Mouse (Mus musculus): ENCODE measurements around the gene Rps21. TPM values are rescaled to one million over a fixed set of nuclear protein-coding genes. Genes with fewer than 3 reads are reported as not detected.

Rps21 gene
- polyA plus RNA-seq, 1 experiment: 703 TPM

DNA sequence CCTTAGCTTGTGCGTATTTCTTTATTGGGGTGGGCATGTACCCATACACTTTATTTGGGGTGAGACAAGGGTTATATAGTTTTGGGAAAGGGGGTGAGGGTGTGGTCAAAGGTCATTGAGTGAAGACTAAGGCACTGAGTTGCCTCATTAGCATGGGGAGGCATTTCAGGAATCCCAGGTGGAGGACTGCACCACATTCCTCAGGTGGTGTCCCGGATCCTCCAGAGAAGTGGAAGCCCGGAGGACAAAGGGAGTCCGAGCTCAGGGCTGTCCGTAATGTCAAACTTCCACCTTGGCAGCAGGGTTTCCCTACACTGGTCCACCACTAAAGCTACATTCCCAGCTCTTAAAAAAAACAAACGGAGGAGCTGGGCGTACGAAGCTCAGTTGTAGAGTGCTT lies 35.7 kb downstream of the Rps21 start:
- H3K36me3 ChIP-seq (ENCODE audit: control insufficient read depth, insufficient read depth, low read length): no peaks in the 10 kb centered on the region
- TF ChIP-seq CTCF (IDR thresholded peaks at IDR 0.05; ENCODE audit: control insufficient read depth, insufficient read depth, insufficient replicate concordance, low read depth, low read length) (no peak), POLR2A (IDR thresholded peaks at IDR 0.05; ENCODE audit: control insufficient read depth, low read depth, low read length) (no peak)
- H3K4me3 ChIP-seq (ENCODE audit: control insufficient read depth, low read depth, low read length): peak overlapping the region; percentile 14; the same call in 1 of the 2 replicates
- H3K4me1 ChIP-seq (ENCODE audit: control insufficient read depth, insufficient read depth, low read length): peaks cover 5% of the 10 kb centered on the region
- H3K27ac ChIP-seq (ENCODE audit: control insufficient read depth, insufficient read depth, low read depth, low read length): no peak overlapping the region
- no peaks in the 10 kb centered on the region for H3K27me3 ChIP-seq (ENCODE audit: control insufficient read depth, insufficient read depth, low read length)

DNA sequence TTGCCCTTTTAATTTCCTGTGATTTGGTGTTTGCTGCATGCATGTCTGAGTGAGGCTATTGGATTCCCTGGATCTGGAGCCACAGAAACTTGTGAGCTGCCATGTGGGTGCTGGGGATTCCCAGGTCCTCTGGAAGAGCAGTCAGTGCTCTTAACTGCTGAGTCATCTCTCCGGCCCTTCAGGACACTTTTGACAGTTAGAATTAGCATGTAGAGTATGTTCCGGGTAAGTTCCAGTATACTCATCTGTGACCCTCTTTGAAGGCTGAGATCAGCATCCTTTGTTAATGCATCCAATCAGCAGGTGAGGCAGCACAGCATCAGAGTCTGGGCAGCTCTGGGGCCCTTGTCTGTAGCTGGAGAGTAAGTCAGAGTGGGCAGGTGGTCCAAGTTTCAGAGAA lies 43.1 kb downstream of the Rps21 start:
- H3K27ac ChIP-seq (ENCODE audit: control insufficient read depth, insufficient read depth, low read depth, low read length): no peak overlapping the region
- TF ChIP-seq CTCF (IDR thresholded peaks at IDR 0.05; ENCODE audit: control insufficient read depth, insufficient read depth, insufficient replicate concordance, low read depth, low read length) (no peak), POLR2A (IDR thresholded peaks at IDR 0.05; ENCODE audit: control insufficient read depth, low read depth, low read length) (no peak)
- no peaks in the 10 kb centered on the region for H3K36me3 ChIP-seq (ENCODE audit: control insufficient read depth, insufficient read depth, low read length)

DNA sequence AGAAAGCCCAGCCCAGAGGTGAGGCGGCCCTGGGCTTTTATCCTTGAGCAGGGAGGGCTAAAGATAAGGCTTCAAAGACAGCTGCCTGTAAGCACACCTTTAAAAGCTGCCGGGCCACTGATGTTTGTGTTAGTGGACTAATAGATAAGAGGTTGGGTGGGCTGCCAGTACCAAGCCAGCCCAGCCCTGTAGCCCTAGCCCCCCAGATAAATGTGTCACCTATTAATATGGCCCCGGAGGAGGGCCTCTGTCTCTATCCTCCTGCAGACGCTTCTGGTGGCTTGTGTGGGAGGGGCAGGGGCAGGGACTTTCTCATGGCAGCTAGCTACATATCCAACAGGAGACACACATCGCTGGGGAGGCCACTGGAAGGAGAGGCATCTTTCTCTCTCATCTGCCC lies 43.6 kb downstream of the Rps21 start:
- H3K36me3 ChIP-seq (ENCODE audit: control insufficient read depth, insufficient read depth, low read length): no peaks in the 10 kb centered on the region
- H3K4me3 ChIP-seq (ENCODE audit: control insufficient read depth, low read depth, low read length): no peak overlapping the region
- H3K27me3 ChIP-seq (ENCODE audit: control insufficient read depth, insufficient read depth, low read length): no peaks in the 10 kb centered on the region
- H3K27ac ChIP-seq (ENCODE audit: control insufficient read depth, insufficient read depth, low read depth, low read length): no peak overlapping the region
- TF ChIP-seq CTCF (IDR thresholded peaks at IDR 0.05; ENCODE audit: control insufficient read depth, insufficient read depth, insufficient replicate concordance, low read depth, low read length) (no peak), POLR2A (IDR thresholded peaks at IDR 0.05; ENCODE audit: control insufficient read depth, low read depth, low read length) (no peak)
- no peaks in the 10 kb centered on the region for H3K4me1 ChIP-seq (ENCODE audit: control insufficient read depth, insufficient read depth, low read length)

More for the DNA sequence above, 43.1 kb downstream of the Rps21 start:
- H3K4me1 ChIP-seq (ENCODE audit: control insufficient read depth, insufficient read depth, low read length): no peaks in the 10 kb centered on the region
- no peaks in the 10 kb centered on the region for H3K27me3 ChIP-seq (ENCODE audit: control insufficient read depth, insufficient read depth, low read length)
- no peak overlapping the region for H3K4me3 ChIP-seq (ENCODE audit: control insufficient read depth, low read depth, low read length)

DNA sequence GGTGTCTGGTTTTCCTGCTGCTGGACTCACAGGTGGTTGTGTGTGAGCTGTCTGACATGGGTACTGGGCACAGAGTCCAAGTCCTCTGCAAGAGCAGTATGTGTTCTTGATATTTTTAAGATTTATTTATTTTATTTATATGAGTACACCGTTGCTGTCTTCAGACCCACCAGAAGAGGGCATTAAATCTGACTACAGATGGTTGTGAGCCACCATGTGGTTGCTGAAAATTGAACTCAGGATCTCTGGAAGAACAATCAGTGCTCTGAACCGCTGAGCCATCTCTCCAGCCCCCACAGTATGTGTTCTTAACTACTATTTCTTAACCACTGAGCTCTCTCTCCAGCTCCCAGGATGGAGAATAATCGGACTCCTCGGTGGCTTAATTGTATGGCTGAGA lies 45.0 kb downstream of the Rps21 start:
- Histone ChIP-seq H3K36me3 (ENCODE audit: control insufficient read depth, insufficient read depth, low read length) (no peaks in the 10 kb centered on the region), H3K4me1 (ENCODE audit: control insufficient read depth, insufficient read depth, low read length) (no peaks in the 10 kb centered on the region), H3K4me3 (ENCODE audit: control insufficient read depth, low read depth, low read length) (no peak overlapping the region), H3K27me3 (ENCODE audit: control insufficient read depth, insufficient read depth, low read length) (no peaks in the 10 kb centered on the region), H3K27ac (ENCODE audit: control insufficient read depth, insufficient read depth, low read depth, low read length) (no peak overlapping the region)
- TF ChIP-seq POLR2A (IDR thresholded peaks at IDR 0.05; ENCODE audit: control insufficient read depth, low read depth, low read length) (no peak), CTCF (IDR thresholded peaks at IDR 0.05; ENCODE audit: control insufficient read depth, insufficient read depth, insufficient replicate concordance, low read depth, low read length) (no peak)

DNA sequence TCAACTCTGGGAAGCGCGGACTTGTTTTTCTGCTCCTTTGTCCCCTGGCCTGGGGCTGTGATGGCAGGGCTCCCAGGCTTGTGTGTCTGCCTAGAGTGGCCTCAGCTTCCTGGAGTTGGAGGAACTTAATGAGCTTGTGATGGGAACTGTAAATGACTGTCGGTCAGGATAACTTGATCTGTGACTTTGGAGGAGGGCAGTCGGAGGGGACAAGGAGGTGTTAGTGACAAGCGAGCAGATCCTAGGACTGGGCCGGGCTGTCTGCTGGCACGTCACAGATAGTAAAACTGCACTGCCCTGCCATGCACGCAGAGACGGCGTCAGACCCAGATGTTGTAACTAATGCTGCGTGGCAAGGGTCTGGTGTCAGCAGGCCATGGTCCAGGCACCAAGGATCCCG lies 46.3 kb downstream of the Rps21 start:
- no peaks in the 10 kb centered on the region for H3K27me3 ChIP-seq (ENCODE audit: control insufficient read depth, insufficient read depth, low read length)
- H3K27ac ChIP-seq (ENCODE audit: control insufficient read depth, insufficient read depth, low read depth, low read length): no peak overlapping the region
- H3K4me1 ChIP-seq (ENCODE audit: control insufficient read depth, insufficient read depth, low read length): no peaks in the 10 kb centered on the region
- no peaks in the 10 kb centered on the region for H3K36me3 ChIP-seq (ENCODE audit: control insufficient read depth, insufficient read depth, low read length)
- TF ChIP-seq CTCF (IDR thresholded peaks at IDR 0.05; ENCODE audit: control insufficient read depth, insufficient read depth, insufficient replicate concordance, low read depth, low read length): no peak
- no peak for TF ChIP-seq POLR2A (IDR thresholded peaks at IDR 0.05; ENCODE audit: control insufficient read depth, low read depth, low read length)
- no peak overlapping the region for H3K4me3 ChIP-seq (ENCODE audit: control insufficient read depth, low read depth, low read length)

DNA sequence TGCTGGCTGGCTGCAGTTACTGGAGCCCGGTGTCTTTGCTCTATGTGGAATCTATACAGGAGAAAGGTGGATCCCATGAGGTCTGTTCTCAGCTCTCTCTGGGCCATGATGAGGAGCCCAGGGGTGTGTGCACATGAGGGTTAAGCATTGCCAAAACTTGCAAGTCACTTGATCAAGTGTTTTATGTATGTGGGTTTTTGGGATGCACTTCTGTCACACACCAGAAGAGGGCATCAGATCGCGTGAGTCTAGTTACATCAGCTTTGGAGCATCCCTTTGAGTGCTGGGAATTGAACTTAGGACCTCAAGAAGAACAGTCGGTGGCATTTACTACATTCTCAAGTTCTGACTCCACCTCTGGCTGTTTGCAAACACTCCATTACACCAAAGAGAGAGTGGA lies 47.4 kb downstream of the Rps21 start:
- no peak overlapping the region for H3K4me3 ChIP-seq (ENCODE audit: control insufficient read depth, low read depth, low read length)
- TF ChIP-seq POLR2A (IDR thresholded peaks at IDR 0.05; ENCODE audit: control insufficient read depth, low read depth, low read length) (no peak), CTCF (IDR thresholded peaks at IDR 0.05; ENCODE audit: control insufficient read depth, insufficient read depth, insufficient replicate concordance, low read depth, low read length) (no peak)
- no peak overlapping the region for H3K27ac ChIP-seq (ENCODE audit: control insufficient read depth, insufficient read depth, low read depth, low read length)
- H3K4me1 ChIP-seq (ENCODE audit: control insufficient read depth, insufficient read depth, low read length): no peaks in the 10 kb centered on the region
- H3K36me3 ChIP-seq (ENCODE audit: control insufficient read depth, insufficient read depth, low read length): no peaks in the 10 kb centered on the region
- no peaks in the 10 kb centered on the region for H3K27me3 ChIP-seq (ENCODE audit: control insufficient read depth, insufficient read depth, low read length)

DNA sequence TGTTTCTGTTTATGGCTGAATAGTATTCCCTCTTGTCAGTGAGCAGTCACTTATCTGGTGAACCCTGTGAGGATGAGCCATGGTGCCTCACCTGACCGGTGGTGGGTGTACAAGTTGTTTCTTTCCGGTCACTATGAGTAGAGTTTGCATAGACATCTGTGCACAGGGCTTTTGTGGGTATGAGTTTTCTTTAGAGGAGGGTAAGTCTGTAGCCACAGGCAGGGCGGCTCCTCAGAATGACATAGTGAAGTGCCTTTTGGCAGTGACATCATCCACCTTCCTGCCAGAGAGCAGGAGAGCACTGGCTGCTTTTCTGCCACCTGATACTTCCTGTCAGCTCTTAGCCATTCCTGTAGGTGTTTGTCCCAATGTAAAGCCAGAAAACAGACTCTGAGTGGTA lies 48.3 kb downstream of the Rps21 start:
- Histone ChIP-seq H3K27ac (ENCODE audit: control insufficient read depth, insufficient read depth, low read depth, low read length) (no peak overlapping the region), H3K4me1 (ENCODE audit: control insufficient read depth, insufficient read depth, low read length) (no peaks in the 10 kb centered on the region), H3K27me3 (ENCODE audit: control insufficient read depth, insufficient read depth, low read length) (no peaks in the 10 kb centered on the region), H3K4me3 (ENCODE audit: control insufficient read depth, low read depth, low read length) (no peak overlapping the region), H3K36me3 (ENCODE audit: control insufficient read depth, insufficient read depth, low read length) (no peaks in the 10 kb centered on the region)
- TF ChIP-seq CTCF (IDR thresholded peaks at IDR 0.05; ENCODE audit: control insufficient read depth, insufficient read depth, insufficient replicate concordance, low read depth, low read length) (no peak), POLR2A (IDR thresholded peaks at IDR 0.05; ENCODE audit: control insufficient read depth, low read depth, low read length) (no peak)

DNA sequence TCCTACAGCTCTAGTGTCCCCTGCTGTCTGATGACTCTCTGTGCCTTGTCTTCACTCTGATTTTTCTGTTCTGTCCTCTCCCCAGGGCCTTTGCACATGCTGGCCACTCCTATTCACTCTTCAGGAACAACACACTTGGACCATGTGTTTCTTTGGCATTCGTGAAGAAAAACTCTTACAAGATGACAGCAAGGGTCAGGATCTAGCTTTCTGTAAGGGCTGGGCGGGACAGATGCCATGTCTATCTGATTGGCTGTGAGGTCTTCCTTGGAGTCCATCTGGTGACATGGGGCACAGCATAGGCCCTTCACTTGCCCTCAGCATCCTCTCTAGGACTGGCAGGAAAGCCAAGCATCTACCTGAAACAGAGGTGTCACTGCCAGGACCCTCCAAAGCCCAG lies 48.8 kb downstream of the Rps21 start:
- Histone ChIP-seq H3K4me3 (ENCODE audit: control insufficient read depth, low read depth, low read length) (no peak overlapping the region), H3K27ac (ENCODE audit: control insufficient read depth, insufficient read depth, low read depth, low read length) (no peak overlapping the region), H3K27me3 (ENCODE audit: control insufficient read depth, insufficient read depth, low read length) (no peaks in the 10 kb centered on the region), H3K4me1 (ENCODE audit: control insufficient read depth, insufficient read depth, low read length) (no peaks in the 10 kb centered on the region), H3K36me3 (ENCODE audit: control insufficient read depth, insufficient read depth, low read length) (no peaks in the 10 kb centered on the region)
- no peak for TF ChIP-seq CTCF (IDR thresholded peaks at IDR 0.05; ENCODE audit: control insufficient read depth, insufficient read depth, insufficient replicate concordance, low read depth, low read length)
- TF ChIP-seq POLR2A (IDR thresholded peaks at IDR 0.05; ENCODE audit: control insufficient read depth, low read depth, low read length): no peak

Measured in testis, adult 2 months (tissue).